Mouse (Mus musculus) megakaryocyte, embryonic 14.5 days (primary cell): Measurements from ENCODE around the gene Crcp. TPM values are rescaled to one million over a fixed set of nuclear protein-coding genes. Genes with fewer than 3 reads are reported as not detected.

Experiments used
- H3K27me3 ChIP-seq: replicated peaks from 2 replicates; pipeline ENCODE3; 2012; ENCODE audit warnings: inconsistent platforms
- H3K36me3 ChIP-seq: replicated peaks from 2 replicates; pipeline ENCODE3; 2012; ENCODE audit warnings: low read length, inconsistent platforms, mixed read lengths
- H3K4me1 ChIP-seq: 2 replicates; pipeline ENCODE4 v1.6.1; 2012; ENCODE audit warnings: inconsistent platforms
- H3K4me3 ChIP-seq: replicated peaks from 2 replicates; pipeline ENCODE3; 2012; ENCODE audit warnings: moderate library complexity, mild to moderate bottlenecking, inconsistent platforms
- H3K9me3 ChIP-seq: 2 replicates; pipeline ENCODE4 v1.6.1; 2012; ENCODE audit warnings: inconsistent platforms
- FLI1 ChIP-seq: IDR thresholded peaks from 2 replicates; pipeline ENCODE4 v1.6.1; 2012; ENCODE audit warnings: low read length, inconsistent platforms, mixed read lengths
- GATA1 ChIP-seq: IDR thresholded peaks from 3 replicates; pipeline ENCODE4 v1.6.1; 2012; ENCODE audit warnings: mixed read lengths, low read length, inconsistent platforms, borderline replicate concordance
- polyA plus RNA-seq: library from polyadenylated mRNA; stranded (reverse); fragments of >175 nt; gene quantifications from 2 replicates; pipeline ENCODE4 v1.2.3, GENCODE M21; 2012; ENCODE audit warnings: low replicate concordance; ENCODE audit not compliant: insufficient read depth

The Crcp gene
- polyA plus RNA-seq, 1 experiment: 11.4 TPM

DNA sequence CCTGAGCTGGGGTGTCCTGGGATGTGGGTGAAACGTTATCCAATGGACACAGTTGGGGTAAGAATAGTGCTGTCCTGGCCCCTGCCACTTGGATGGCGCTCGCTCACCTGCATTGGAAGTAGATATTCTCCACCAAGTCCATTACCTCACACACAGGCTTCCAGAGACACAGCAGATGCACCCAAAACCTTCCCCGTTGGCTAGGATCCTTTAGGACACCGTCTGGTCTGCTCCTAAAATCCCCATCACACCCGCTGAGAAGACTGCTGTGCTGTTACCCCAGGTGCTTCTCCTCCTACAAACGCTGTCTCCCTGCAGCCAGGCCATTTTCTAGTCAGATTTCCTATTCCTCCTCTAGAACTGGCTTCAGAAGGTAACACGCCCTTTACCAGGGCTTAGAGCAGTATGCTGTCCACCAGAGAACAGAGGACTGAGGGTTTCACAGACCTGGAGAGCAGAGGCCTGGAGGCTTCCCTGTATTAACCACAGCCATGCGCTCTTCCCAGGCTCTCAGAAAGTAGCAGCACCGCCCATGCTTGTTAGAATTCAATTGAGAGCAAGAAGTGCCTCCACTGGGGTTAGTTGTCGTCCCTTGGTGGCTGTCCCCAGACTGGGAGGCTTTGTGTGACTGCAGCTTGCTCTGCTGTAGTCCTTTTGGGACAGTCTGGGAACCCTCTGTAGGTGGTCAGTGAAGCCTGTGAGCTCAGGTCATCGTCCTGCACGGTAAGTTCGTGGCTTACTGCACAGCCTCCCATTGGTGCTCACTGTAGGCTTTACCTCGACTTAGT, 22.2 kb downstream of the Crcp start:
- no peak overlapping the region for H3K4me3 ChIP-seq
- peaks cover 90% of the 10 kb centered on the region for H3K36me3 ChIP-seq
- TF ChIP-seq GATA1 (no peak), FLI1 (no peak)

DNA sequence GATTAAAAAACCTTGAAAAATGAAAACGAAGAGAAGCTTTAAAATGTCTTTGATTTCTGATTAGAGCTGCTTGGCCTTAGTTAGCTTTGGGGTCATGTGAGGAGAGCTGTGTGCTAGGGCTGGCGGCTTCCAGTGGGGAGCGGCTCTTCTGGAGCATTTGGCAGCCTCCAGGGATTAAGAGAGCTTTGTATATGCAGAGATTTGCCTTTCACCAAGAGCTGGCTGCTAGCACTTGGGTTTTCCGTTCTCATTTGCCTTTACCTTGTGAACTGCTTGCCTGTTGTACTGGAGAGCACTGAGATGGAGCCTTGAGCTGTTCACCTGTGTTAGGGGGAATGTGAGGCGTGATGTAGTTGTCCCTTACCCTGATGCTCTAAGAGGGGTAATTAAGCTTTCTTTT, 23.4 kb downstream of the Crcp start:
- peaks cover 82% of the 10 kb centered on the region for H3K36me3 ChIP-seq
- peaks cover 6% of the 10 kb centered on the region; the same call in 1 of the 2 replicates for H3K4me1 ChIP-seq
- no peaks in the 10 kb centered on the region for H3K27me3 ChIP-seq
- no peaks in the 10 kb centered on the region for H3K9me3 ChIP-seq
- TF ChIP-seq GATA1: no peak
- no peak for TF ChIP-seq FLI1
- H3K4me3 ChIP-seq: no peak overlapping the region

More for the DNA sequence above, 22.2 kb downstream of the Crcp start:
- H3K9me3 ChIP-seq: no peaks in the 10 kb centered on the region; the same call in 1 of the 2 replicates
- no peaks in the 10 kb centered on the region for H3K27me3 ChIP-seq
- H3K4me1 ChIP-seq: peaks cover 6% of the 10 kb centered on the region; the same call in 1 of the 2 replicates

DNA sequence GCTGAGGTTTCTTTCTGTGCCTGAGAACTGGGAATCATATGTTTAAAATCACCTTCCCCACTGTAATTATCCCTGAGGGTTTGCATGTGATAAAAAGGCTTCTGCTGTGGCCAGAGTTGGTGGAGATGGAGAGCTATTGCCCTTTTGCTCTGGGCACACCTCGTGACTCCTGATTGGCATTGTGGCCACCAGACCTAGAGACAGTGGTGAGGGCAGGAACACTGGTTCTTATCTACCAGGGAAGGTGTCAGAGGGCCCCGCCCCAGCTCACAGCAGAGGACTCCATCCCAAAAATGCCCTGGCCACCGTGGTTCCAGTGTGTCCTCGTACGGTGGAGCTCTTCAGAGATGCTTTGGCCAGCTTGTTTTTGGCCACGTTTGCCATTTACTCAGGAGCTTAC, 23.9 kb downstream of the Crcp start:
- TF ChIP-seq FLI1: no peak
- TF ChIP-seq GATA1: no peak
- Histone ChIP-seq H3K4me1 (peaks cover 6% of the 10 kb centered on the region; the same call in 1 of the 2 replicates), H3K36me3 (peaks cover 83% of the 10 kb centered on the region), H3K9me3 (no peaks in the 10 kb centered on the region), H3K4me3 (no peak overlapping the region), H3K27me3 (no peaks in the 10 kb centered on the region)

DNA sequence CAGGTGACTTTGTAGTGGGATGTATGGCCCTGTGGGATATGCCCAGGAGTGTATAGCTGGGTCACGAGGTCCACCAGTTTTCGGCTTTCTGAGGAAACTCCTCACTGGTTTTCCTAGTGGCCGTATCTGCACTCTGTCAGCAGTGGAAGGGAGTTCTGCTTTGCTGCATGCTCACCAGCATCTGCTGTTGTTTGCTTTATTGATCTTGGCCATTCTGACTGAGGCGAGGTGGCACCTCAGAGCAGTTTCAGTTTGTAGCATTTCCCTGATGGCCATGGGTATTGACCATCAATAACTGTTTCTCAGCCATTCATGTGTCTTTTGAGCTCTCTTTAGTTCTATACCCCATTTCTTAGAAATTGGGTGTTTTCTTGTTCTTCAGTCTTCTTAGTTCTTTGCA, 26.6 kb downstream of the Crcp start:
- peaks cover 86% of the 10 kb centered on the region for H3K36me3 ChIP-seq
- TF ChIP-seq FLI1: no peak
- no peak for TF ChIP-seq GATA1
- H3K4me1 ChIP-seq: peaks cover 6% of the 10 kb centered on the region; the same call in 1 of the 2 replicates
- H3K27me3 ChIP-seq: no peaks in the 10 kb centered on the region
- H3K9me3 ChIP-seq: no peaks in the 10 kb centered on the region
- no peak overlapping the region for H3K4me3 ChIP-seq

DNA sequence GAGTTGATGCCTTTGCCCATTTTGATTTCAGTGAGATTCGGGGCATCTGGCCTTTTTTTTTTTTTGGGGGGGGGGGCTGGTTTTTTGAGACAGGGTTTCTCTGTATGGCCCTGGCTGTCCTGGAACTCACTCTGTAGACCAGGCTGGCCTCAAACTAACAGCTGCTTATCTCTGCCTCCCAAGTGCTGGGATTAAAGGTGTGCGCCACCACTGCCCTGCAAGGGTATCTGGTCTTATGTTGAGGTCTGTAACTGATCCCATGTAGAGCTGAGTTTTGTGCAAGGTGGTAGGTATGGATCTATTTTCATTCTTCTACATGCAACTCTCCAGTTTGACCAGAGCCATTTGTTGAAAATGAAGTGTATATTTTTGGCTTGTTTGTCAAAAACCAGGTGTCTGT, 27.2 kb downstream of the Crcp start:
- Histone ChIP-seq H3K9me3 (no peaks in the 10 kb centered on the region), H3K36me3 (peaks cover 83% of the 10 kb centered on the region), H3K27me3 (no peaks in the 10 kb centered on the region), H3K4me1 (peaks cover 6% of the 10 kb centered on the region; the same call in 1 of the 2 replicates), H3K4me3 (no peak overlapping the region)
- TF ChIP-seq FLI1 (no peak), GATA1 (no peak)

DNA sequence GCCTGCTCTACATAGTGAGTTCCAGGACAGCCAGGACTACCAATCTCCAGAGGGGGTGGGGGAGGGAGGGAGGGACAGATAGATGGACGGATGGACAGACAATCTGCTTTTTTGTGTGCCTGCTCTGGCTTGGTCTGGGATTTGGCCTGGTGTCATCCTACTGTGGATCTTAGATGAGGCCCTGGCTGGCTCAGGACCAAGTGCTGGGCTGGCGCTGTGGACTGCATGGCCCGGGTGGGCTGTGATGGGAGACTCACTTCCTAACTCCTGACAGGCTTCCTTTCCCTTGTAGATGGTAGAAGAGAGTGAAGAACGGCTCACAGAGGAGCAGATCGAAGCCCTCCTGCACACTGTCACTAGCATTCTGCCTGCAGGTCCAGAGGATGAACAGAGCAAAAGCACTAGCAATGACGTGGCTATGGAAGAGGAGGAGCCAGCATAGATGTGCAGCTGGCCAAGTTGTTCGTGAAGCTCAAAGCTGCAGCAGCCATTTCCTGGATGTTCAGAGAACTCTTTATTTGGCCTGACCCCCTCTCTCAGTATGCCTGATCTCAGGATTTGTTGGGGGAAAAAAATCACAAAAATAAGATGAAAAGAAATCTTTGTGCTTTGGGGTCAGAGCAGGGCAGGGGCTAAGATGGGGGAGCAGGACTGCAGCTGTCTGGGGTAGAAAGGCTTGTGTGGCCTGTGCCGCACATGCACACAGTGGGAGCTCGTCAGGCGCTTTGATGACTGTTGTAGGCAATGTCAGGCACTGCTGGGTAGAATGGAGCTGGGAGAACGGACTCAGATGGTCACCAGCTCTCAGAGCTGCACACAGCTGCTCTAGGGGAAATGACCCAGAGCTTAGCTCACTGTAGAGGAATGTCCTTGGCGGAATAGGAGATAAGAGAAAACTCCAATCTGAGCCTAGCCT, 30.6 kb downstream of the Crcp start:
- H3K36me3 ChIP-seq: peaks cover 69% of the 10 kb centered on the region

DNA sequence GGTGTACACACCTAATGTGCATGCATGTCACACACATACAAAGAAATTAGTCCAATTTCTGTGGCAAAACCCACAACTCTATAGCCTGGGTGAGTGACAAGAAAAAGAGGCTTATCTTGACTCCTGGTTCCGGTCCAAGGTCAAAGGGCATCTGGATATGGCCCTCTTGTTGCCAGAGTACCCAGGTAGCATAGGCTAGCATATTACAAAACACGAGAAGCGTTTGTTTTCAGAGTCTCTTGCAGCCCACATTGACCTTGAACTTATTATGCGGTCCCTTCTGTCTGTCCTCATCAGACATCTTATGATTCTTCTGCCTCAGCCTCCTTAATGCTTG, 31.2 kb downstream of the Crcp start:
- H3K4me1 ChIP-seq: peaks cover 14% of the 10 kb centered on the region
- H3K36me3 ChIP-seq: peaks cover 63% of the 10 kb centered on the region
- H3K9me3 ChIP-seq: no peaks in the 10 kb centered on the region
- no peak overlapping the region for H3K4me3 ChIP-seq
- H3K27me3 ChIP-seq: no peaks in the 10 kb centered on the region
- no peak for TF ChIP-seq GATA1
- TF ChIP-seq FLI1: no peak

More for the DNA sequence above, 30.6 kb downstream of the Crcp start:
- H3K27me3 ChIP-seq: no peaks in the 10 kb centered on the region
- H3K9me3 ChIP-seq: no peaks in the 10 kb centered on the region
- H3K4me1 ChIP-seq: peaks cover 14% of the 10 kb centered on the region
- no peak for TF ChIP-seq FLI1
- TF ChIP-seq GATA1: no peak
- H3K4me3 ChIP-seq: no peak overlapping the region

DNA sequence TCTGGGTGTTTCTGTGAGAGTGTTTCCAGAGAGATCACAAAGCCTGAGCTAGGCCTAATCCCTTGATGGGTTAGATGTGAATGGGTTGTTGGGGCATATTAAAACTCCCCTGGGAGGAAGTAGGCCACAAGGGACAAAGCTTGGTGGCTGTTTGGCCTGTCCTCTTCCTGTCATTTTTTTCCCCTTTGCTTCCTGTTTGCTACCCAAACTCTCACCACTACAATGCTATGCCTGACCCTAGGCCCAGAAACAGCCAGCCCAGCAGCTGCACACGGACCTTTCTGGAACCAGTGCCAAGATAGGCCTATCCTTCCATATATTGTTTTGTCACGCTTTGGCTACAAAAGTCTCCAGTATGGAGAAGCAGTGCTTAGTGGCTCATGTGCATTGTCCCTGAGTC, 33.0 kb downstream of the Crcp start:
- TF ChIP-seq FLI1 (no peak), GATA1 (no peak)
- Histone ChIP-seq H3K9me3 (peaks cover 5% of the 10 kb centered on the region), H3K27me3 (no peaks in the 10 kb centered on the region)

DNA sequence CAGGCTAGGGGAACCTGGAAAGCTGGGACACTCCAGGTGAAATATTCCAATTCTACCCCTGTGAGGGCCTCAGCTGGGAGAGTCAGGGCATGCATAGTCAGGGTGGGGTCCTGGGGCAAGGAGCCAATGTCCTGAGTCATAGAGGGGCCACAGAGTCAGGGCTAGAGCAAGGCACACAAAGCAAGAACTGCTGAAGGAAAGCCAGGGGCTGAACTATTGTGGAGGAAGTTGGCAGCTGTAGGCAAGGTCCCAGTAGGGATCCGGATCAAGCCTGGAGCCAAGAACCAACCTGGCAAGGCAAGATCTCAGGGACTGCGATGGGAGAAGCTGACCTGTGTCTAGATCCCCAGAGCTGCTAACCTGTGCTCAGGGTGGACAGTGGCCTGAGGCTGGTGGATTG, 34.7 kb downstream of the Crcp start:
- Histone ChIP-seq H3K27me3 (peaks cover 9% of the 10 kb centered on the region), H3K36me3 (peaks cover 38% of the 10 kb centered on the region), H3K9me3 (peaks cover 5% of the 10 kb centered on the region), H3K4me1 (peaks cover 21% of the 10 kb centered on the region), H3K4me3 (no peak overlapping the region)
- no peak for TF ChIP-seq GATA1

More for the DNA sequence above, 33.0 kb downstream of the Crcp start:
- Histone ChIP-seq H3K36me3 (peaks cover 51% of the 10 kb centered on the region), H3K4me3 (no peak overlapping the region), H3K4me1 (peaks cover 11% of the 10 kb centered on the region)

DNA sequence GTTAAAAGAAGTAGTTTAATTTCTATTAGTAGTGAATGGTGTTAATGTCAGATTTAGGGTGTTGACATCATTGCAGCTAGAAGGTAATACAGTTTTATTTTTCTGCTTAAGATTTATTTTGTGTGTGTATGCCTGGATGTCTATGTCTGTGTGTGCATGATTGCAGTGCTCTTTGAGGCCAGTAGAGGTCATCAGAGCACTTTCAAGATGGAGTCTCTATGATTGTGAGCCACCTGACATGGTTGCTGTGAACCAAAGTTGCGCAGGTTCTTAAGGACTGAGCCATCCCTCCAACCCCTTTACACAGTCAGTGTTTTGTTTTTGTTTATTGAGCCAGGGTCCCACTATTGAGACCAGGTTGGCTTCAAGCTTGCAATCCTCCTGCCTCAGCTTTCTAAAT, 36.5 kb downstream of the Crcp start:
- TF ChIP-seq GATA1 (no peak), FLI1 (no peak)
- Histone ChIP-seq H3K36me3 (peaks cover 20% of the 10 kb centered on the region), H3K4me1 (peaks cover 21% of the 10 kb centered on the region), H3K4me3 (no peak overlapping the region), H3K27me3 (peaks cover 24% of the 10 kb centered on the region), H3K9me3 (peaks cover 5% of the 10 kb centered on the region)
